Mouse (Mus musculus): ENCODE results near the gene Tnfsfm13.

The Tnfsfm13 gene

DNA sequence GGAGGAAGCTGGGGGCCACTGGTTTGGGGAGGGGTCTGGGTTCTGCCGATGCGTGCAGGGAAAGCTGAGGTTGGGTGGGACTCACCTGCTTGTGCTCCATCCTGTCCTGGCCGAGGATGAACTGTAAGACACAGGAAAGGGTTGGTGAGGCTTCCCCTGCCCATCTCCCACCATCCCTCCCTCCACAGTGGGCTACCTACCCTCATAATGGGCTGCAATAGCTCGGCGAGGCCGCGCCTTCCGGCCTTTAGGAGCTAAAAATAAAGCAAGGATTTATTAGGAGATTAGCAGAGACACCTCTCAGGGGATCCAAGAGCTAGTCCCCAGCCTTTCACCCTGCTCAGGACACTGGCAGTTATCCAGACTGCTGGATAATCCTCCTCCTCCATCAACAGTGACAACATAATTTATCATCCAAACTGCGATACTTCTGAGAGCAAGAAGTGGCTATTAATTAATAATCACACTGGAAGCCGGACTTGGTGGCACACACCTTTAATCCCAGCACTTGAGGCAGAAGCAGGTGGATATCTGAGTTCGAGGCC, 2.4 kb downstream of the Tnfsfm13 start:
- ChIA-PET POLR2A (interaction anchor here in 3 of 4 experiments (0.7 to 9.5 kb wide), 22 partner anchors 7 to 298 kb away, joined by 3 to 154 read pairs (median 4); partner anchors contain the start of genes Senp3 (in 2 of the 3), Sox15 (in 2 of the 3), Tnfsf13 (in 2 of the 3) and Cd68 (in 1 of the 3)), CTCF (interaction anchor here in 3 of 4 experiments (0.5 to 1.4 kb wide), 7 partner anchors 8 to 257 kb away, joined by 3 to 5 read pairs (median 4); partner anchors contain the start of genes Sox15 (in 2 of the 3) and Tnfsf13 (in 1 of the 3))

DNA sequence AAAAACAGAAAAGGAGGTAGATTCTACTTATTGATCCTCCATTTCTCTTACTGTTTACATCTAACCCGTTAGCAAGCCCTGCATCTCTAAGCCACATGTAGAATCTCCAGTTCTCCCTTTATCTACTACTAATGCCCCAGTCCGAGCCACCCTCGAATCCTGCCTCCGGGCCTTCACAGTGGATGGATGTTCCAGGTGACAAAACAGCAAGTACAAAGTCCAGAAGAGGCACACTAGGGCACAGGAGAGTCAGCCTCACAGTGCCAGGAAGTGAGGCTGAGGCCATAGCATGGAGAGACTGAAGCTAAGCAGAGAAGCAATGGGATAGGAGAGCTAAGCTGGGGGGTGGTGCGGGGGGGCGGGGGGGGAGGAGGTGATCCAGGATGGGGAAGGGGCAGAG, 3.0 kb downstream of the Tnfsfm13 start:
- CTCF ChIA-PET, result interaction anchor here in 3 of 4 experiments (0.5 to 1.3 kb wide), 5 partner anchors 11 to 38 kb away, joined by 3 to 4 read pairs (median 3); partner anchors contain the start of gene Sox15 (in 2 of the 3)
- POLR2A ChIA-PET, result interaction anchor here in 3 of 4 experiments (0.6 to 9.5 kb wide), 22 partner anchors 8 to 299 kb away, joined by 3 to 154 read pairs (median 6); partner anchors contain the start of genes Senp3 (in 3 of the 3), Sox15 (in 2 of the 3) and Tnfsf13 (in 2 of the 3)

DNA sequence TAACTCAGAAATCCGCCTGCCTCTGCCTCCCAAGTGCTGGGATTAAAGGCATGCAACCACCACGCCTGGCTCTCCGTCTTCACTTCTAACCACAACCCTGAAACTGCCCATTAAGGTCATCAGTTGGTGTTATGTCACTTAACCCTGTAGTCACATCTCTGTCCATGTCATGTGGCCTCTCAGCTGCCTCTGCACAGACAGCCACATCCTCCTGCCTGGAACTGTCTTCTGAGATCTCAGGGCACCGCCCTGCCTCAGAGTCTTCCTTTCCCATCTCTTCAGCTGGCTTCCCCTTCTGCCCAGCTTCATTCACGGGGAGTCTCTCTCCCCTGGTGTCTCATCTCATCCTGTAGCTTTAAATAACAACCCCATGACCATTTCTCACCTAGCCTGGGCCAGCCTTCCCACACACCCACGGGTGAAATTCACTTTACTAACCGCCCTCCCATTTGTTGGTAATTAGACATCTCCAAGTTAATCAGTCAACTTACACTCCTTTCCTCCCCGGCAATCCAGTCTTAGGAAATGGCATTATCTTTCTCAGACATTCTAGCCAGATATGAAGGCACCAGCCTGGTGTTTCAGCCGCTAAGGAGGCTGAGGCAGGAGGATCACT, 3.6 kb downstream of the Tnfsfm13 start:
- POLR2A ChIA-PET, result interaction anchor here in 3 of 4 experiments (0.6 to 9.5 kb wide), 14 partner anchors 8 to 112 kb away, joined by 3 to 154 read pairs (median 6); partner anchors contain the start of genes Senp3 (in 2 of the 3), Sox15 (in 1 of the 3), Trp53 (in 1 of the 3) and Wrap53 (in 1 of the 3)
- CTCF ChIA-PET, result interaction anchor here in 1 of 4 experiments (0.6 to 1.2 kb wide), 3 partner anchors 12 to 24 kb away, joined by 3 to 4 read pairs (median 3); no protein-coding TSS in a partner anchor

DNA sequence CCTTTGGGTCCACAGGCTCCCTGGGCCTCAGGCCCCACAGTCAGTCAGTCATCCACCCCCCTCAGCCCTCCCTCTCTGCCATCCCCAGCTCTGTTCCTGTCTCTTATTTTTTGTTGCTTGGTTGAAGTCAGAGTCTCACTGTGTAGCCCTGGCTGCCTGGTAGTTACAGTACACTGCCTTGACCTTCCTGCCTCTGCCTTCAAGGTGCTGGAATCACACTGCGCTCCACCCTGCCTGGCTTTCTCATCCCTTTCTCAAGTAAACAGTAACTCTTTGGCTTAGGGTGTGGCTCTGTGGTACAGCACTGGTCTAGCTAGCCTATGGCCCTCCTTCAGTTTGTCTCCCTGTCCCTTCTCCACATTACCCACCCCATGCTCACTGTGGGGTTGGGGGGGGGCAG, 6.0 kb downstream of the Tnfsfm13 start:
- ChIA-PET CTCF (interaction anchor here in 3 of 4 experiments (0.8 to 2.0 kb wide), 6 partner anchors 9 to 244 kb away, joined by 3 to 6 read pairs (median 4); partner anchors contain the start of gene Fxr2 (in 1 of the 3)), POLR2A (interaction anchor here in 3 of 4 experiments (0.6 to 9.5 kb wide), 26 partner anchors 8 to 231 kb away, joined by 3 to 154 read pairs (median 6); partner anchors contain the start of genes Senp3 (in 2 of the 3), Cd68 (in 1 of the 3) and Fxr2 (in 1 of the 3))

DNA sequence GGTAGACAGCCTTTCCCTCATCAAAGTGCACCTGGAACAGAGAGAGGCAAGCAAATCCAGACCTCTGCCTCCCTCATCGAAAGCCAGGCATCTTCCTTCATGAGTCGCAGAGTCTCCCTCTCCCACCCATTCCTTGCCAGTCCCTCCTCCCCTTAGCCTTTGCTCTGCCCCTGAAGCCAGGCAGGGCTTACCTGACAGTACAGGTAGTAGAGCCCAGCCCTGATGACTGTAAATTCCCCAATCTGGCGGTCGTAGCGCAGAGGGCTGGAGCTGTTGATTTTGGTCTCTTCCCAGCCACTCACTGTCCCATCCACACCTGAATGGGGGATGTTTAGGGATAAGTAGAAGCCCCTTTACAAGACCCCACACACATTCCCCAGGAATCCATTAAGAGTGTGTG, 8.8 kb downstream of the Tnfsfm13 start:
- ChIA-PET POLR2A (interaction anchor here in 3 of 4 experiments (0.5 to 16.3 kb wide), 31 partner anchors 8 to 269 kb away, joined by 3 to 672 read pairs (median 6); partner anchors contain the start of genes Cd68 (in 3 of the 3), Mpdu1 (in 2 of the 3), Sox15 (in 2 of the 3) and Tnfsf12 (in 2 of the 3)), CTCF (interaction anchor here (0.5 to 8.3 kb wide), 11 partner anchors 12 to 363 kb away, joined by 3 to 155 read pairs (median 4); partner anchors contain the start of genes Cntrob (in 1 of the 4) and Trappc1 (in 1 of the 4))

DNA sequence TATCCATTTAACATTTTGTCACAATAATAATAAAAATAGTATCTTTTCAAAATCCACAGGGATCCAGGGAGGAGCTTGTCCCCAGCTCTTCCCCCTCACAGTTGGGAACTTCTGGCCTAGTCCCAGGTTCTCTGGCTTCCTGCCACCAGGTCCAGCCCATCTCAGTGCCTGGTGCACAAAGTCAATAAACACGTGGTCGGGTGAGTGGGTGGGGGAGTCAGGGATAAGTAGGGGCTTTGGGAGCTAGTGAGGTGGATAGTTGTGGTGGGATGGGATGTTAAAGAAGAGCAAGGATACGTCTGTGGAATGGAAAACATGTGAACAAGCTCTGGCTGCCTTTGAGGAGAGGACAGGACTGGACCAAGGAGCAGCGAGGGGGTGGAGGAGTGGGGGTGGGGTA, 9.5 kb downstream of the Tnfsfm13 start:
- ChIA-PET CTCF (interaction anchor here (0.5 to 8.3 kb wide), 12 partner anchors 12 to 363 kb away, joined by 3 to 155 read pairs (median 4); partner anchors contain the start of genes Cntrob (in 1 of the 4), Fxr2 (in 1 of the 4) and Trappc1 (in 1 of the 4)), POLR2A (interaction anchor here in 3 of 4 experiments (0.5 to 16.3 kb wide), 41 partner anchors 8 to 328 kb away, joined by 3 to 672 read pairs (median 5); partner anchors contain the start of genes Cd68 (in 2 of the 3), Mpdu1 (in 2 of the 3), Sox15 (in 2 of the 3) and Tnfsf12 (in 2 of the 3))

DNA sequence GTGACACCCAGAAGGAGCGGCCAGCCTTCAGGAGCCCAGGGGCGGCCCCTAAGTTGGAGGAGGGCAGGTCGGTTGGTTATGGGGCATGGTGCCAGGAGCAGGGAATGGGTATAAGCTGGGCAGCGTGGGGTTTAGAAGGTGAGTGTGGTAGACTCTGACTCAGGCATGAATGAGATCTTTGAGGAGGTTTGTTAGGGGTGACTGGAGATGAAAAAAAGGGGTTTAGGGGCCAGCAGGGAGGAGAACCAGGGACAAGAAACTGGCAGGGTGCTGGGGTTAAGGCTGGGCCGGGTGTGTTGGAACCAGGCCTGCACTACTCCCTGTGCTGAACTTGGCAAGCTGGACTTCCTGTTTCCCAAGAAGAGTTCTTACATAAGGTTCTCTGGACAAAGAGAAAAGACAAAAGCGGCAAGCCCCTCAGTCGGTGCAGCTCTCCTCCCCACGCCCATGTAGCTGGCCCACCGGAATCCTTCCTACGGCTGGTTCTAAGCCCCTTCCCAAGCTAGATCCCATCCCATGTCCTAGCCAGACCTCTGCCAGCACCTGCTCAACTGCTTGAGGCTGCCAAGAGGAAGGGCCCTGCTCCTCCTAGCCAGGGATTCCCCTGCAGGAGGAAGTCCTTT, 10.3 kb downstream of the Tnfsfm13 start, which contains the start of gene Tnfsf13:
Gene Tnfsf13, minus strand, starts transcription at position 259 of the 623 bp plus-strand sequence.
- POLR2A ChIA-PET, result interaction anchor here in 3 of 4 experiments (0.5 to 16.3 kb wide), 37 partner anchors 9 to 235 kb away, joined by 3 to 672 read pairs (median 5); partner anchors contain the start of genes Cd68 (in 2 of the 3), Fxr2 (in 2 of the 3), Mpdu1 (in 2 of the 3) and Sox15 (in 2 of the 3)
- CTCF ChIA-PET, result interaction anchor here (0.5 to 8.3 kb wide), 17 partner anchors 8 to 730 kb away, joined by 3 to 155 read pairs (median 3); partner anchors contain the start of gene Fxr2 (in 2 of the 4)

DNA sequence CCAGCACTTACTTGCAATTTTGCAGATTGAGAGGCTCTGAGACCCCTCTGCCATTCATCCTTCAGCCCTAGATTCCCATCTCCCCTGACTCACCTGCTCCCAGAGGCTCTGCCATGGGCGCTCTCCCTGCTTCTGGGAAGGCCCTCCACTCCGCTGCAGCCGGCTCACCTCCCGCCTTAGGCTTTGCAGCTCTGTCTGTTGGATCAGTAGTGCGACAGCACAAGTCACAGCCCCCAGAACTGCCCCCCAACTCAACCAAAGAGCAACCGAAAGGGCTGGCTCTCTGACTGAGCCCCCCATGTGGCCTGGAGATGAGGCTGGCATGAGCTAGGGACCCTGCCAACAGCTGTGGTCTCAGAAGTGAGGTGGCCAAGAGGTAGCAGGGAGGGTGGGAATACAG, 11.0 kb downstream of the Tnfsfm13 start:
- CTCF ChIA-PET, result interaction anchor here (0.5 to 8.3 kb wide), 14 partner anchors 9 to 730 kb away, joined by 3 to 155 read pairs (median 4); partner anchors contain the start of genes Fxr2 (in 2 of the 4) and Sox15 (in 1 of the 4)
- POLR2A ChIA-PET, result interaction anchor here in 3 of 4 experiments (0.6 to 16.3 kb wide), 24 partner anchors 10 to 236 kb away, joined by 3 to 672 read pairs (median 10); partner anchors contain the start of genes Cd68 (in 2 of the 3), Mpdu1 (in 2 of the 3), Sox15 (in 2 of the 3) and Tnfsf12 (in 2 of the 3)

DNA sequence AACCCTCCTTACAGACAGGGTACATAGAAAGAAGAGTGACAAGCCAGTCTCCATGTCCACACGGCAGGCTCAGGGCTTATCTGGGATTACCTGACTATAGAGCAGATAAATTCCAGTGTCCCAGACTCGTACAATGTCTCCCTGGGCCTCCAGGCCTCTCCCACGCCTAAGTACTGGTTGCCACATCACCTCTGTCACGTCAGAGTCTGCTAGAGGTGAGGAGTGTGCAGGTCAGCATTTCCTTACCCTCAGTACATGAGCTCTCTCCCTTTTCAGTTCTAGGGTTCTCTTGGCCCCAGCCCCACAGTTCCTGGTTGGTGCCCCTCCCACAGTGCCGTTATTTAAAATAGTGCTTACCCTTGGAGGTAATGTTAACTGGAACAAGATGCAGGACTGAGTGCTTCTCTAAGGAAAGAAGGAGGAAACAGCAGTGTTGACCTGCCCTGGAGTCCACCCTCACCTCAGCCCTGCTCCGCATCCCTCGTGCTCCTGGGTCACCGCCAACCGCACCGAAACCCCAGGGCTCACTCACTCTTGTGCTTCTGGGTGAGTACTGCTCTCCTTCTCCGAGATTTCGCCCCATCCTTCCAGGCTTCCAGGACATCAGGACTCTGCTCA, 11.7 kb downstream of the Tnfsfm13 start:
- ChIA-PET CTCF (interaction anchor here in 3 of 4 experiments (0.9 to 8.3 kb wide), 7 partner anchors 10 to 35 kb away, joined by 3 to 155 read pairs (median 5); partner anchors contain the start of gene Sox15 (in 1 of the 3)), POLR2A (interaction anchor here (0.5 to 16.3 kb wide), 24 partner anchors 8 to 267 kb away, joined by 3 to 672 read pairs (median 30); partner anchors contain the start of genes Cd68 (in 2 of the 4), Tnfsf12 (in 2 of the 4), Tnfsfm13 (in 2 of the 4) and Atp1b2 (in 1 of the 4))

DNA sequence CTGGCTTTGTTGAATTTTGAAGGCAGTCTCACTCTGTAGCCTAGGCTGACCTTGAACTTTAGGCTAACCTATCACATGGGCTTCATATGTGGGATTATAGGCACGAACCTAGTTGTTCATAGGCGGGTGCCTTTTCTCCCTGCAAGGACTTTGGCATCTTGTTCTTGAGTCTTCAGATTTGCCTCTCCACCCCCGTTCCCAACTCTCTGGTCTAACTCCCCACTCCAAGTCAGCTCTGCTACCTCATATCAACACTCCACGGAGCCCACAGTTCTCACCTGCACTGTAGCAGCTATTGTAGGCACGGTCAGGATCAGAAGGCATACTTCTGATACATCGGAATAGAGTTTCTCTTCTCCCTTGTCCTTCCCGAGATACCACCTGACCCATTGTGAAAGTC, 12.3 kb downstream of the Tnfsfm13 start:
- ChIA-PET CTCF (interaction anchor here in 3 of 4 experiments (0.6 to 8.3 kb wide), 9 partner anchors 10 to 265 kb away, joined by 3 to 155 read pairs (median 7); partner anchors contain the start of genes Fxr2 (in 1 of the 3) and Sox15 (in 1 of the 3)), POLR2A (interaction anchor here (1.0 to 16.3 kb wide), 22 partner anchors 9 to 103 kb away, joined by 3 to 672 read pairs (median 37); partner anchors contain the start of genes Cd68 (in 2 of the 4), Sox15 (in 2 of the 4), Tnfsf12 (in 2 of the 4) and Tnfsfm13 (in 2 of the 4))

DNA sequence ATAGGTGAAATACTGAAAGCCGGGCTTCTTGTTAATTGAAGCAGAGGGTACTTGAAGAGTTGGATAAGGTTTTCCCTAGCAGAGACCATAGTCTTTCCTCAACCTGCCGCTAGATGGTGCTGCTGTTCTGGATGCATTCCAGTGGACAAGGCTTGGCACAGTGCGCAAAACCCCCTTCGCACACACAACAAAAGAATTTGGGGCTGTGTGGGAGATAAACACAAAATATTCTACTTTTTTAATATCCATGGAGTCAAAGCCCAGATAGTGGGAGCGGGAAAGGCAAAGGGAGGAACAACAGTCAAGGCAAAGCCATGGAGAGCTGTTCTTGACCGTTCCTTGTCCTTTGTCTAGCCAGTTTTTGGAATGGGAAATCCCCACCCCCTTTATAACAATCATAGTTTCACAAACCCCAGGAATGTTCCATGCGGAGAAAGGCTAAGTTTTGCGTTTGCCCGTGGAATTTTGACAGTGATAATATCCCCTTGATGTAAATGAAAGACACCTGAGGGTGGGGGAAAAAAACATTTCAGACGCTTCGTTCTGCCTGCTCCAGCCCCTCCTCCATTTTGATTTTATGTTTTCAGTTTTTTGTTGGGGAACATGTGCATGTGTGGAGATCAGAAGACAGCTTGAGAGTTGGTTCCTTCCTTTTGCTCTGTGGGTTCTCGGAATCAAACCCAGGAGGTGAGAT, 12.9 kb downstream of the Tnfsfm13 start:
- ChIA-PET POLR2A (interaction anchor here (1.0 to 16.3 kb wide), 41 partner anchors 8 to 263 kb away, joined by 3 to 672 read pairs (median 14); partner anchors contain the start of genes Sox15 (in 3 of the 4), Cd68 (in 2 of the 4), Mpdu1 (in 2 of the 4) and Tnfsf12 (in 2 of the 4)), CTCF (interaction anchor here (0.6 to 8.3 kb wide), 16 partner anchors 10 to 266 kb away, joined by 3 to 155 read pairs (median 6); partner anchors contain the start of genes Eif4a1 (in 1 of the 4), Fxr2 (in 1 of the 4) and Sox15 (in 1 of the 4))

DNA sequence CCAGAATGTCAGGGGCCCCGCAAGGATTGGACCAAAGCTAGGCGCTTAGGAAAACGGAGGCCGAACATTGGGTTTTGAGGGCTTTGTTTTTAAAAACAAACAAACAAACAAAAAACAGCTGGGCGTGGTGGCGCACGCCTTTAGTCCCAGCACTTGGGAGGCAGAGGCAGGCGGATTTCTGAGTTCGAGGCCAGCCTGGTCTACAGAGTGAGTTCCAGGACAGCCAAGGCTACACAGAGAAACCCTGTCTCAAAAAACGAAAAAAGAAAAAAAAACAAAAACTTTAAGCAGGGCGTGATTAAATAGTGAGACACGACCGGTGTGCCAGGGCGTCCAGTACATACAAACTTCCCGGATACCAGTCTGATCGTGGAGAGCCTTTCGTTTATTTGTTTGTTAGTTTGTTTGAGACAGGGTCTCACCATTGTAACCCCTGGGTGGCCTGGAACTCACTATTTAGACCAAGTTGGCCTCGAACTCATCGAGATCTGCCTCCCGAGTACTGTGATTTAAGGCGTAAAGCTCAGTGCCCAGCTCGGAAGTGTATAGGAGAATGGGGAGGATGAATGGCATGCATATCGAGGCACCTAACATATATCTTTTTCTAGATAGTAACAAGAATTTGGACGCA, 13.6 kb downstream of the Tnfsfm13 start:
- ChIA-PET POLR2A (interaction anchor here (0.5 to 16.3 kb wide), 87 partner anchors 8 to 991 kb away, joined by 3 to 672 read pairs (median 6); partner anchors contain the start of genes Sox15 (in 4 of the 4), Cd68 (in 3 of the 4), Eif4a1 (in 3 of the 4) and Mpdu1 (in 3 of the 4)), CTCF (interaction anchor here (0.5 to 8.3 kb wide), 24 partner anchors 10 to 267 kb away, joined by 3 to 155 read pairs (median 6); partner anchors contain the start of genes Sox15 (in 2 of the 4), Eif4a1 (in 1 of the 4) and Fxr2 (in 1 of the 4))

DNA sequence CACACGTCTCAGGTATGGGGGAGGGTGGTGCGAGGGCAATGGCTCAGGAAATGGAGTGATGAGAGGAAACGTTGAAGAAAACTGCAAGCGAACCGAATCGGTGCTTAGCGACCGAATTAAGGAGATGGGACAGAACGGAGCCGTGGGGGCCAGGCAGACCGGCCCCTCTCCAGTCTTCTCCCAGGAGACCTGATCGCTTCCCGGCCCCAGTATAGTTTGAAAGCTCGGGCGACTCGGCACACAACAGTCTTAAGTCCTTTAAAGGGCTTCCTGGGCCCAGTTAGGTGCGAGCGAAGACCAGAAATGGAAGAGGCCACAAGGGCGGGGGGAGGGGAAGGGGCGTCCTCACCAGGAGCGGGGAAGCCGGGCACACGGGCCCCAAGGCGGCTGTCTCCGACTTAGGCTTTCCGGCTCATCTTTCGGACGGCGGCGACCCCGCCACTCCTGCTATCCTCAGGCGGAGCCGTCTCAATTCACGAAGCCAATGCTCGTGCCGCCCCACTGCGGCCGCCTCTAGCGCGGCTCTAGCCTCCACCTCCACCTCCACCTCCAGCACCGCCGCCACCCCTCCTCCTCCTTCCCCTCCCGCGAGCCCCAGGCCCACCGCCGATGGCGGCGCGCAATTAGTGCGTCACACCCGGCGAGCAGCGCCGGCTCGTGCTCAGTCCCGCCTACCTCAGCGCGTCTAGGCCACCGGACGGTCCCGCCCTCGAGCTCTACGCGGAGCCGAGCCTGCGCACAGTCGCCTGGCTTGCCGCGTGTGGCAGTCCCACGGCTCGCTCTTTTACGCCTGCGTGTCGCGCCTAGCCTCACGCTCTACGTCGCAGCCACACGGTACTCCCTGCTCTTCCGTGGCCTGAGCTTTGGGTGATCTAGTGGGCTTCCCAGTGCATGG, 14.3 kb downstream of the Tnfsfm13 start, which contains the start of gene Senp3:
Gene Senp3, minus strand, starts transcription at position 771 of the 895 bp plus-strand sequence.
- ChIA-PET POLR2A (interaction anchor here (0.5 to 16.3 kb wide), 103 partner anchors 8 to 990 kb away, joined by 3 to 672 read pairs (median 5); partner anchors contain the start of genes Eif4a1 (in 4 of the 4), Sox15 (in 4 of the 4), Cd68 (in 3 of the 4) and Mpdu1 (in 3 of the 4)), CTCF (interaction anchor here (0.6 to 8.3 kb wide), 26 partner anchors 9 to 267 kb away, joined by 3 to 155 read pairs (median 5); partner anchors contain the start of genes Sox15 (in 2 of the 4), Eif4a1 (in 1 of the 4) and Fxr2 (in 1 of the 4))
